Mouse (Mus musculus) C2C12 (cell line): ENCODE data around the gene Zfp456.
"Not testable (repeated sequence)": the region's sequence is repeated elsewhere in the genome, so short reads cannot be mapped to it uniquely, and the experiment has no call there.

ENCODE experiments used
- CTCF ChIP-seq: IDR thresholded peaks from one replicate; pipeline ENCODE4 v1.5.1; 2011; ENCODE audit not compliant: control insufficient read depth, insufficient read depth, insufficient read length
- MYOD1 ChIP-seq: IDR thresholded peaks from one replicate; pipeline ENCODE4 v1.6.1; 2011; ENCODE audit warnings: low read depth; ENCODE audit not compliant: control insufficient read depth, insufficient read length
- USF1 ChIP-seq: IDR thresholded peaks from one replicate; pipeline ENCODE4 v1.6.1; 2011; ENCODE audit warnings: low read depth, mild to moderate bottlenecking, control low read depth, moderate library complexity

- TF ChIP-seq USF1, CTCF, MYOD1: not testable (repeated sequence)
These were observed 23.7 kb upstream of the Zfp456 start, which contains the start of gene Zfp429 for GRCm38 (mm10) chr13:67399183-67399903.
